Mouse (Mus musculus) lung, adult 18-20 months (tissue): ENCODE measurements around the gene Jagn1.
A peak's percentile ranks its signal among the peaks of the same experiment; 100 is the strongest.

Source experiments
- DNase-seq, 2 experiments: peaks; one replicate each; pipeline ENCODE4 v3.0.0; 2022; ENCODE audit warnings: mixed read lengths in 2 of 2

The Jagn1 gene

GRCm38 (mm10) chr6:113478906-113479305 is 36.5 kb downstream of the Jagn1 start:
- DNase-seq: no peak

- peak; percentile 71 to 82 for DNase-seq
Measured at GRCm38 (mm10) chr6:113480555-113481373, 38.4 kb downstream of the Jagn1 start.

DNA sequence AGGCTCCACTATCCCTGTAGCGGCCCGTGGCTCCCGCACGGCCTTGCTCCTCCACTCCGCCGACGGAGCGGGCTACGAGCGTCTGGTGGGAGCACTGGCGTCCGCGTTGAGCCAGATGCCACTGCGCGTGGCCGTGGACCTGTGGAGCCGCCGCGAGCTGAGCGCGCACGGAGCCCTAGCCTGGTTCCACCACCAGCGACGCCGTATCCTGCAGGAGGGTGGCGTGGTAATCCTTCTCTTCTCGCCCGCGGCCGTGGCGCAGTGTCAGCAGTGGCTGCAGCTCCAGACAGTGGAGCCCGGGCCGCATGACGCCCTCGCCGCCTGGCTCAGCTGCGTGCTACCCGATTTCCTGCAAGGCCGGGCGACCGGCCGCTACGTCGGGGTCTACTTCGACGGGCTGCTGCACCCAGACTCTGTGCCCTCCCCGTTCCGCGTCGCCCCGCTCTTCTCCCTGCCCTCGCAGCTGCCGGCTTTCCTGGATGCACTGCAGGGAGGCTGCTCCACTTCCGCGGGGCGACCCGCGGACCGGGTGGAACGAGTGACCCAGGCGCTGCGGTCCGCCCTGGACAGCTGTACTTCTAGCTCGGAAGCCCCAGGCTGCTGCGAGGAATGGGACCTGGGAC is 40.2 kb downstream of the Jagn1 start:
- peak; percentile 38 to 39 for DNase-seq

DNA sequence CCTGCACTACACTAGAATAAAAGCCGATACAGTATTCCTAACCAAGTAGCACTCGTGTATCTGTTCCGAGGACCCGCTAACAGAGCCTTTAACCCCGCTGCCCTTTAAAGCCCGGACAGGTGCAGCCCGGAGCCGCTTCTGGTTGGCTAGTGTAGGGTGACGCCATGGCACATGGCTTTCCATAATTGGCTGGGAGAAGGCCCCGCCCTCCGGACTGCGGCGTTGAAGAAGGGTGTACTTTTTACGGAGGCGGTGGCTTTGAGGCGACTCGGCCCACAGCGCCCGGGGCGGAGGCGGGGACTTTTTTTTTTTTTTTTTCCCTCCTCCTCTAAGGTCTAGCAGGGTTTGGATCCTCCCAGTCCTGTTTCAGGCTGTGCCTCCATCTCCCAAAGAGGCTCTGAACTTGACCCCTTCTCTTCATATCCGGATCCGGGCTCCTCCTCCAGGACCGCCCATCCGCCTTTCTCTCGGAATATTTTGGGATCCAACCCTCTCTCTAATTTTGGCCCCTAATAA is 40.8 kb downstream of the Jagn1 start, which contains the start of gene Creld1:
Gene Creld1 (plus strand): TSS at position 198 of the 516 bp plus-strand sequence.
- peak; percentile 97 to 98 for DNase-seq

DNA sequence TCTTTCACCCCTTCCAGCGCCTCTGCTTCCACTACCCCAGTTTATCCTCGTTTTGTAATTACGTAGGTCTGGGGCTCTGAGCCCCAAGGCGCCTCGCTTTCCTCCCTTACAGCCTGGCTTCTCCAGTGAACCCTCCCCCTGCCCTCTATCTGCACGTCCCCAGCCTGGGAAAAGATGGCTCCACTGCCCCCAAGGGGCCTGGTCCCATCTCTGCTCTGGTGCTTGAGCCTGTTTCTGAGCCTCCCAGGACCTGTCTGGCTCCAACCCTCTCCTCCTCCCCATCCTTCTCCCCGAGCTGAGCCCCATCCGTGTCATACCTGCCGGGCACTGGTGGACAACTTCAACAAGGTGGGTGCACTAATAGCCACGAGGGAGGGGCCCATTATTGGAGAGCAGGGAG is 41.4 kb downstream of the Jagn1 start:
- DNase-seq: peak in 1 of 2 experiments; percentile 21

- DNase-seq: peak; percentile 71 to 81
Measured at GRCm38 (mm10) chr6:113487125-113487576, 44.8 kb downstream of the Jagn1 start.

DNA sequence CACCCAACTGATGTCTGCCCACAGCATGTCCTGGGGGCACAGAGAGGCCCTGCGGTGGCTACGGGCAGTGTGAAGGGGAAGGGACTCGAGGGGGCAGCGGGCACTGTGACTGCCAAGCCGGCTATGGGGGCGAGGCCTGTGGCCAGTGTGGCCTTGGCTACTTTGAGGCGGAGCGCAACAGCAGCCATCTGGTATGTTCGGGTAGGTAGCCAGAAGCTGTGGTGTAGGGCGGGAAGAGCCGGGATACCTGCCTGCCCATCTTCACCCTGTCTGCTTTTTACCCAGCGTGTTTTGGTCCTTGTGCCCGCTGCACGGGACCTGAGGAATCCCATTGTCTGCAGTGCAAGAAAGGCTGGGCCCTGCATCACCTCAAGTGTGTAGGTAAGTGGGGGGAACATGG is 47.0 kb downstream of the Jagn1 start:
- DNase-seq: no peak

- DNase-seq: no peak
Measured at GRCm38 (mm10) chr6:113492101-113492864, 49.9 kb downstream of the Jagn1 start.

GRCm38 (mm10) chr6:113494258-113494788 is 52.0 kb downstream of the Jagn1 start:
- peak; percentile 81 to 82 for DNase-seq

DNA sequence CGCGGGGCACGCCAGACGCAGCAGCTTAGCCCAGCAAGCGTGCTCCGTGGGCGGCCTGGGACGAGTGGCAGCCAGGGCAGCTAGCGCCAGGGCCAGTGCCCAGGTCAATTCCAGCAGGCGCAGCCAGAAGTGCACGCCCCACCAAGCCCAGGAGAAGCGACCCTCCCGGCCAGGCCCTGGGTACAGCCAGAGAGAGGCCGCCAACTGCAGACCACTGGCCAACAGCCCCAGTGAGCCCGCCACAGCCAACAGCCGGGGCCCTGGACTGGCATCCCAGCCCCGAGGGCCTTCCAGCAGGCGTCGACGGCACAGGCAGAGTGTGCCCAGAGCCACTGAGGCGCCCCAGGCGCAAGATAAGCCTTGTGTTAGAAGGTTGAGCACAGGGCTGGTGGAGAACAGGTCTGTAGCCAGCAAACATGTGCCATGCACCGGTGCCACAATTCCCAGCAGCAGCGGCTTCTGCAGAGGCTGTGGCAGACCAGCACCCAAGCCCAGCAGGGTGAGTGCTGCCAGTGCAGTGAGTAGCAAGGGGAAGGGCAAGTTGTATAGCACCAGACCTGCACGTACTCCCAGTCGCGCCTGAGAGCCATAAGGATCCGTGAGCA is 52.8 kb downstream of the Jagn1 start:
- DNase-seq: no peak
